Mouse (Mus musculus) lung, adult 2 months (tissue): Measurements from ENCODE around the gene 4930432K21Rik. TPM values are rescaled to one million over a fixed set of nuclear protein-coding genes. Genes with fewer than 3 reads are reported as not detected.
A peak's percentile ranks its signal among the peaks of the same experiment; 100 is the strongest.

Experiments
- DNase-seq: peaks from one replicate; pipeline ENCODE4 v3.0.0; 2022
- H3K4me1 ChIP-seq: fragments of 200-500 bp; 2 replicates; pipeline ENCODE4 v1.6.1; 2011; ENCODE audit warnings: low read length; ENCODE audit not compliant: control insufficient read depth, insufficient read depth
- H3K4me3 ChIP-seq: fragments of 200-500 bp; replicated peaks from 2 replicates; pipeline ENCODE3; 2011; ENCODE audit warnings: low read depth, mild to moderate bottlenecking, control low read depth, low read length; ENCODE audit errors: extremely low read depth
- CTCF ChIP-seq: fragments of 200-500 bp; IDR thresholded peaks from 2 replicates; pipeline ENCODE4 v1.5.1; 2011; ENCODE audit warnings: mild to moderate bottlenecking, low read length, control low read depth; ENCODE audit not compliant: insufficient read depth
- POLR2A ChIP-seq: fragments of 200-500 bp; IDR thresholded peaks from 2 replicates; pipeline ENCODE4 v1.6.1; 2011; ENCODE audit warnings: low read depth, mild to moderate bottlenecking, control low read depth, low read length, borderline replicate concordance; ENCODE audit errors: extremely low read depth
- WGBS: fragments of 180-500 bp; shearing (Covaris S2); methylation state at CpG from one replicate; pipeline ENCODE4 v1.1.7; 2018; 5-methylcytosine and 5-hydroxymethylcytosine counted together
- polyA plus RNA-seq: library from polyadenylated mRNA; depleted of rRNA; stranded (reverse); fragments of >200 nt; gene quantifications from 2 replicates; pipeline ENCODE4 v1.2.3, GENCODE M21; 2012; rRNA removed

The 4930432K21Rik gene
- polyA plus RNA-seq = 1.0 and 1.1 TPM in 2 replicates

DNA sequence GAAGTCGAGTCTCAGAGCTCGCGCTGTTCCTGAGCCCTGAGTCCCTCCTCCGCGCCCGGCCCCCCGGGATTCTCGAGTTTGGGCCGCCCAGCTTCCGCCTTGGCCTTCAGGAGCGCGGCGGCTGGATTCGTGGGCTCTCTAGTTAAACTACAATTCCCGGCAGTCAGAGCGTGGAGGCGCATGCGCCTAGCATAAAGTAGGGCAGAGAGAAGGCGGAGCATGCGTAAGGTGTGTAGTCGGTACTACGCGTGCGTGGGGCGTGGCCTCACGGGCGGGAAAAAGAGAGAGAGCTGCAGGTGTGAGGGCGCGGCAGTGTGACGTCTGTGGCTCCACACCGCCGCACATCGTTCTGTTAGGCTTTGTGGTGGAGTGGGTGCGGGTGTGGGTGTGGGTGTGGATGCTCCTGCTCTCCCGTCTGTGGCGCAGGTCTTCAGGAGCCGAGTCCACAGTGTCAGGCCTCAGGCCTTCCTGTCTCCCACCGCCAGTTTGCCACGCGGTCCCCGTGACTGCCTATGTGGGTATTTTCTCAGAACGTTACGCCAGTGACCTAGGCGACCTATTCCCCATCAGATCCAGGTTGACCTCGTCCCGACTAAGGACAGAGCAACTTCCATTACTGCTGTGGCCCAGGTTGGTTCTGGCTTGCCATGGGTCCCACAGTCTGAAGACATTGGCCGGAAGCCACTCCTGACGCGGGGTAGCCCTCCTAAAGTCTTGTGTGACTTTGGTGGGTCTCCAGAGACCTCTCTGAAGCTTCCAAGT, at the start of gene 4930432K21Rik, which contains the start of gene Cc2d1a:
Gene 4930432K21Rik (plus strand): TSS at position 257 of the 762 bp plus-strand sequence.
Gene Cc2d1a (minus strand): TSS at position 168 of the 762 bp plus-strand sequence.
- WGBS = 14% methylated on average over 49 of the region's 49 CpGs
- DNase-seq = peak; percentile 92
- Histone ChIP-seq H3K4me1 (peaks cover 6% of the 10 kb centered on the region), H3K4me3 (peak within 1 kb of the TSS; percentile 92)
- no peak for TF ChIP-seq CTCF
- TF ChIP-seq POLR2A = peak; percentile 75; the same call in 1 of the 2 replicates

DNA sequence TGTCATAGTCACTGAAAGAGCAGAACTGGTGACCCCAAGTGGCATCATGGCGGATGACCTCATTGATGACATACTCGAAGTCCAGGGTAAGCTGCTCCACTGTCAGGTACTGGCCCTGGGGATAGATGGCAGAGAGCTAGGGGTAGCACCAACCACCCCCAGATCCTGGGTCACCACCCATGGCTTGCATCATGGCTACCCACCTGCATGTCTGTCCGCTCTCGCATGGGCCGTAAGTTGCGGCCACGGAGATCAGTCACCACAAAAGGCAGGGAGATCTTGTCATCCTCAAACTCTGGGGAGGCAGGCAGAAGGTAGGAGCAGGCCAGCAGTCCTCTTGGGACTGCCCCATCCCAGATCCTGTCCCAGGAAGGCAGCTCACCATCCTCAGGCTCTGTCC, 49.4 kb upstream of the 4930432K21Rik start:
- Histone ChIP-seq H3K4me3 (no peak overlapping the region), H3K4me1 (no peaks in the 10 kb centered on the region)
- 92% methylated on average over 7 of the region's 7 CpGs for WGBS
- no peak for DNase-seq
- TF ChIP-seq CTCF (no peak), POLR2A (no peak)

DNA sequence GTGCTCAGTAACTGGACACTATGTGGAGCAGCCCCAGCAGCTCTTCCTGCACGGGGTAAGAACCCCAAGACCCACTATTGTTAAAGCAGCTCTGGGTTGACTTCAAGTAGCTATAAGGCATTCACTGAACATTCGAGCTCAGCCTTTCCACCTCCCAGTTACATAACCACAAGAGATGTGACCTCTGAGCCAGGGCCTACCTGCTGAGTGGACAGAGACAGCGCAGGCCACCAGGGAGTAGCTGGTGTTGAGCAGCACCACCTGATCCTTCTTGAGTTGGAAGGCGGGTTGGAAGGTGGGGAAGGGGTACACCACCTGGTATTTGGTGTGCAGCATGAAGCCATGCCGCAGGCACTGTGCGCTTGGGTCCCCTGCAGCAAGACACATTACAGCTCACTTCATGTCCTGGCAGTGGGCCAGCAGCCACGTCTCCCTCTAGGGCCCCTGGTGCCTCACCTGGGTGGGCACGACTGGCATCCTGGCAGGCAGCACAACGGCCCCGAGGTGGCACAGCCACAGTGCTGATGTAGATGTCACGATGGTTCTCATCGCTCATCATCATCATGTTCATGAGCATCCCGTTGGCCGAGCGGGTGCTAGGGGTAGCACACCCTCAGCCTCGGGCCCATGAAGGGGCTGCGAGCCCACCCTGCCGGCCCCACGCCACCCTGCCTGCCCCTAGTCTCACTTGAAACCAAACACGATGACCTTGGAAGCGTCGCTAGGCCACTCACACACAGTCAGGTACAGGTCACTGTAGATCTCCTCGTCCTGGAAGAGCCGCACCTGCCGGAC, 46.2 kb upstream of the 4930432K21Rik start:
- TF ChIP-seq CTCF (no peak), POLR2A (no peak)
- WGBS = 89% methylated on average over 25 of the region's 25 CpGs
- no peak for DNase-seq
- Histone ChIP-seq H3K4me1 (peaks cover 3% of the 10 kb centered on the region; the same call in 1 of the 2 replicates), H3K4me3 (no peak overlapping the region)

DNA sequence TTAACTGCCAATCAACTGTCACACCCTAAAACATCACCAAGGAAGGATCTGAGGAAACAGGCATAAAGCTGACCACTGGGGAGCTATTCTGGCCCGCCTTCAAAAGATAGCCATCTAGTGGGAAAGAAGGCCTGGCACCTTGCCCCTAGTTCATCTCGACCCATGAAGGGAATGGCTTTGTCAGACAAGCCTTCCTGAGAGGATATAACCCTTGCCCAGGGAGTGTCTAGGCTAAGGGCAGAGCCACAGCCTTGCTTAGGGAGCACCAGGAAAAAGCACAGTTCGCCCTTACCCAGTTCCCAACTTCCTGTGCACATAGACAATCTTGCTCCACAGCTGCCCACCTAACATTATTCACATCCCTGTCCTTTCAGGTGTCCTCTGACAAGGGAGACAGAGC, 44.2 kb upstream of the 4930432K21Rik start:
- 25% methylated on average over 3 of the region's 3 CpGs for WGBS
- peaks cover 3% of the 10 kb centered on the region; the same call in 1 of the 2 replicates for H3K4me1 ChIP-seq
- TF ChIP-seq CTCF = no peak
- no peak for TF ChIP-seq POLR2A
- DNase-seq = no peak
- no peak overlapping the region for H3K4me3 ChIP-seq

DNA sequence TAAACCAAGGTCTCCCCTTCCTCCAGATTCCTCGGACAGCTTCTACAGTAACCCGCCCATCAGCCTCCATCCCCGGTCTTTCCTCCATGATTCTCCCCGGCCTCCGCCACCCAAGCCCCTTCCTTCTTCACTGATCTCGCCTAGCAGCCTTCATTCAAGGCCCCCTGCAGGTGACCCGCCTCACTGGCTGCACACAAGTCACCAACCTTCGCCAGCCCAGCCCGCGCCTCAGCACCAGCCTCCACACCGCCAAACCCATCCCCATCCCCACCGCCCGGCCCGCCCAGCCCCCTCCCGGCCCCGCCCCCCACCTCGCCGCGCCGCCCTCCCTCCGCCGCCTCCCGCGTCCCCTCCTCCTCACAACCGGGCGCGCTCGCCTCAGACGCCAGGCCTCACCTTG, 43.6 kb upstream of the 4930432K21Rik start:
- peak overlapping the region; percentile 45 for H3K4me3 ChIP-seq
- WGBS = under 1% methylated on average over 28 of the region's 29 CpGs
- TF ChIP-seq CTCF = no peak
- no peak for TF ChIP-seq POLR2A
- no peak for DNase-seq
- H3K4me1 ChIP-seq = peaks cover 3% of the 10 kb centered on the region; the same call in 1 of the 2 replicates

DNA sequence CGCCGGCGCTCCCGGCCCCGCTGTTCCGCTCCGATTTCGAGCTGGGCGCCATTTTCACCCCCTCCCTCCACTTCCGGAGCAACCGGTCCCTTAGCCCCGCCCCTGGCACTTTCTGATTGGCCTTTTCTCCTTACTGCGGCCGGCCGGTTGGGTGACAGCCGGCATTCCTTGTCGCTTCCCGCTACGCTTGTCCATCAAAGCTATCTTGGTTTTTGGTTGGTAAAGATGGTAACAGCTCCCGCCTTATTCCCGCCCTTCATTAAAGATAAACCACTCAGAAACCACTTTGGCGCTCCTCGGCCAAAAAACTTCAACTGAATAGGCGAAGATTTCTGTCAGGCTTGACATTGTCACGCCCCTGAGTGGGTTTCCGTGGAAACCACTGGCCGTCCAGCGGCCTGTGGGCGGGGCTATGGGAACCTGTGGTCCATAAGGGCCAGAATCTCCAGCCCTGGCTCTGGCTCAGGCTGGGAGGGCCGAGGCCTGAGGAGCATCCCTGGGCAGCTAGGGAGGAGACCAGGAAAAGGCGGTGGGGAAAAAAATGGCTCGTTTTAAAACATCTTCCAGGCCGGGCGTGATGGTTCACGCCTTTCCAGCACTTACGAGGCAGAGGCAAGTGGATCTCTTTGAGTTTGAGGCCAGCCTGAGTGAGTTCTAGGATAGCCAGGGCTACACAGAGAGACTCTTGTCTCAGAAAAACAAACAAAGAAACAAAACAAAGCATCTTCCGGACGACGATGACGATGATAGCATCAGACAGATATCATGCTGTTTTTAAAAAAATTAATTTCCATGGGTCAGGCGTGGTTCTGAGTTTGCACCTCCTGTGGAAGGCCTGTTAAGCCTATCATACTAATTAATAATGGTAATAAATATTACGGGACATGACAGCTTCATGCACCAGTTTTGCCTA, 42.9 kb upstream of the 4930432K21Rik start, which contains the start of gene Dcaf15:
Gene Dcaf15 (minus strand): TSS at position 72 of the 913 bp plus-strand sequence.
- Histone ChIP-seq H3K4me1 (peaks cover 3% of the 10 kb centered on the region; the same call in 1 of the 2 replicates), H3K4me3 (peak within 1 kb of the TSS; percentile 45)
- peak; percentile 96 for DNase-seq
- TF ChIP-seq POLR2A (0 out of 2 replicates have a peak, but pooled peaks have one; percentile 35), CTCF (no peak)
- WGBS = 7% methylated on average over 42 of the region's 42 CpGs

DNA sequence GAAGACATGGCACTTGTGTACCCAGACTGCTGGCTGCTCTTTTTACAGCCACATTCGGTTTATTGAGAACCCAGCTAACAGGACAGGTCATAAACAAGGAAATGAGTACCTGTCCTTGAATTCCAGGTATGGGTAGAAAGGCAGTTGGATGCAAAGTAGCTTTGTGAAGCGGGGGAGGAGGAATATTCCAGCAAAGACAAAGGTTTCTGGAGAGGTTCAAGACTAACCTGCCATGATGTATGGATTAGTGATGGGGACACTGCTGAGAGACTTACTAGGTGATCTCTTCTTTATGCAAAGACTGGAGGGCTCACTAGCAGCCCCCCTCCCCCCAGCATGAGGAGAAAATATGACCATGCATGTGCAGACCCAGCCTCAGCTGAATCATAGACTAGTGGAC, 42.1 kb upstream of the 4930432K21Rik start:
- Histone ChIP-seq H3K4me1 (peaks cover 3% of the 10 kb centered on the region; the same call in 1 of the 2 replicates), H3K4me3 (no peak overlapping the region)

DNA sequence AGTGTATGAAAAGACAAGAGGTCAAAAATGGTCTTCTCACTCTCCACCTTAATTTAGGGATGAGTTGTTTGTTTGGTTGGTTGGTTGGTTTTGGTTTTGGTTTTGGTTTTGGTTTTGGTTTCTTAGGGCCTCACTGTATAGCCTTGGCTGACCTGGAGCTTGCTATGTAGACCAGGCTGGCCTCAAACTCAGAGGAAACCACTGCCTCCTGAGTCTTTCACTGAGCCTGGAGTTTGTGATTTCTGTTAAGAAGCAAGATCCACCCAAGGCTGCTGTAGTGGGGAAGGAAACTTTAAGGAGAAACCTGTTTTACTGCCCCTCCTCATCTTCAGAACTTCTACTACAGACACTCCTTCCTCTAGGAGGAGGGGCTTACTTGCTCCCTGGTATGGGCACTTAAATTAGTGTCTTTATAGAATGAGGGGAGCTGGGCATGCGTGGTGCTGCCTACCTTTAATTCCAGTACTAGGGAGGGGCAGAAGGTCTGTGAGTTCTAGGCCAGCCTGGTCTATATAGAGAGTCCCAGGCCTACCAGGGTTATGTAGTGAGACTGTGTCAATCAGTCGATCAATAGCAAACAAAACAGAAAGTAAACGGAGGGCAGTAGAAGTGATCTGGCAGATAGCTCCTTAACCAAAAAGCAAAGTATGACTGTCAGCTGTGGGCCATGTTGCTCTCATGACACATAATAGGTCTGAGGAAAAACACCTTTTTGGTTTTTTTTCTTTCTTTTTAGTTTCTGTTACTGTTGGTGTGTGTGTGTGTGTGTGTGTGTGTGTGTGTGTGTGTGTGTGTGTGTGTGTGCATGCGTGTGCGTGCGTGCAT, 41.4 kb upstream of the 4930432K21Rik start:
- peaks cover 3% of the 10 kb centered on the region; the same call in 1 of the 2 replicates for H3K4me1 ChIP-seq
- DNase-seq = no peak
- TF ChIP-seq CTCF = no peak
- TF ChIP-seq POLR2A = no peak
- no peak overlapping the region for H3K4me3 ChIP-seq
- 86% methylated on average over 6 of the region's 6 CpGs for WGBS

More for the DNA sequence above, 42.1 kb upstream of the 4930432K21Rik start:
- 73% methylated on average over 2 of the region's 2 CpGs for WGBS
- TF ChIP-seq POLR2A = no peak
- no peak for TF ChIP-seq CTCF
- no peak for DNase-seq
